Mouse (Mus musculus): ENCODE data around the gene Nisch. TPM values are rescaled to one million over a fixed set of nuclear protein-coding genes. Genes with fewer than 3 reads are reported as not detected.
A peak's percentile ranks its signal among the peaks of the same experiment; 100 is the strongest.

Nisch gene
- polyA plus RNA-seq, 1 experiment from 2014 or later, result 87.7 TPM

- WGBS, result 65% methylated on average over 7 of the region's 7 CpGs
- peak overlapping the region; percentile 82 for H3K27ac ChIP-seq (replicated peaks)
Measured at GRCm38 (mm10) chr14:31132491-31132975, 84.2 kb downstream of the Nisch start.

GRCm38 (mm10) chr14:31132031-31132430 is 84.7 kb downstream of the Nisch start:
- WGBS, result 6% methylated on average over 6 of the region's 6 CpGs
- H3K9ac ChIP-seq (ENCODE audit: low read length), result peak overlapping the region; percentile 74
- DNase-seq (ENCODE audit: low spot score) (peak; percentile 25), ATAC-seq (ENCODE audit: low FRiP score, low TSS enrichment) (no peak)
- peak overlapping the region; percentile 87 for H3K4me2 ChIP-seq (replicated peaks; ENCODE audit: low read depth)
- TF ChIP-seq EP300 (optimal IDR thresholded peaks at IDR 0.05), result no peak
- no peak for TF ChIP-seq CTCF (IDR thresholded peaks at IDR 0.05; ENCODE audit: low read depth)
- no peaks in the 10 kb centered on the region for H3K27me3 ChIP-seq (ENCODE audit: control insufficient read depth, insufficient read depth, low read length)
- H3K36me3 ChIP-seq (ENCODE audit: control insufficient read depth, insufficient read depth, low read length), result peaks cover 6% of the 10 kb centered on the region
- no peak overlapping the region for H3K27ac ChIP-seq (replicated peaks)
- peak overlapping the region; percentile 65 for H3K4me3 ChIP-seq (ENCODE audit: low read depth, low read length)
- H3K4me1 ChIP-seq (replicated peaks; ENCODE audit: control insufficient read depth, insufficient read depth), result peaks cover 10% of the 10 kb centered on the region
- no peaks in the 10 kb centered on the region for H3K9me3 ChIP-seq (ENCODE audit: control insufficient read depth, low read length)

More at GRCm38 (mm10) chr14:31132491-31132975, 84.2 kb downstream of the Nisch start:
- Histone ChIP-seq H3K4me1 (replicated peaks; ENCODE audit: control insufficient read depth, insufficient read depth) (peaks cover 10% of the 10 kb centered on the region), H3K9me3 (ENCODE audit: control insufficient read depth, low read length) (no peaks in the 10 kb centered on the region), H3K27me3 (ENCODE audit: control insufficient read depth, insufficient read depth, low read length) (no peaks in the 10 kb centered on the region), H3K36me3 (ENCODE audit: control insufficient read depth, insufficient read depth, low read length) (peaks cover 6% of the 10 kb centered on the region), H3K4me3 (ENCODE audit: low read depth, low read length) (no peak overlapping the region), H3K9ac (ENCODE audit: low read length) (peak overlapping the region; percentile 74; the same call in 1 of the 2 replicates), H3K4me2 (replicated peaks; ENCODE audit: low read depth) (peak overlapping the region; percentile 87)
- TF ChIP-seq CTCF (IDR thresholded peaks at IDR 0.05; ENCODE audit: low read depth), result no peak
- TF ChIP-seq EP300 (optimal IDR thresholded peaks at IDR 0.05), result no peak
- no peak for ATAC-seq (ENCODE audit: low FRiP score, low TSS enrichment)
- DNase-seq (ENCODE audit: low spot score), result peak; percentile 13

- under 1% methylated on average over 39 of the region's 43 CpGs for WGBS
- no peaks in the 10 kb centered on the region for H3K27me3 ChIP-seq (ENCODE audit: control insufficient read depth, insufficient read depth, low read length)
- peaks cover 6% of the 10 kb centered on the region for H3K36me3 ChIP-seq (ENCODE audit: control insufficient read depth, insufficient read depth, low read length)
- peaks cover 10% of the 10 kb centered on the region for H3K4me1 ChIP-seq (replicated peaks; ENCODE audit: control insufficient read depth, insufficient read depth)
- H3K9me3 ChIP-seq (ENCODE audit: control insufficient read depth, low read length), result no peaks in the 10 kb centered on the region
- H3K9ac ChIP-seq (ENCODE audit: low read length), result peak overlapping the region; percentile 74
- DNase-seq (ENCODE audit: low spot score), result peak; percentile 41
- no peak for TF ChIP-seq EP300 (optimal IDR thresholded peaks at IDR 0.05)
- TF ChIP-seq CTCF (IDR thresholded peaks at IDR 0.05; ENCODE audit: low read depth), result no peak
- peak overlapping the region; percentile 65 for H3K4me3 ChIP-seq (ENCODE audit: low read depth, low read length)
- no peak for ATAC-seq (ENCODE audit: low FRiP score, low TSS enrichment)
- H3K27ac ChIP-seq (replicated peaks), result peak overlapping the region; percentile 71
- peak overlapping the region; percentile 87 for H3K4me2 ChIP-seq (replicated peaks; ENCODE audit: low read depth)
Measured at GRCm38 (mm10) chr14:31131272-31131821, 85.4 kb downstream of the Nisch start.

- peak within 1 kb of the TSS; percentile 65 for H3K4me3 ChIP-seq (ENCODE audit: low read depth, low read length)
- peak within 1 kb of the TSS; percentile 71 for H3K27ac ChIP-seq (replicated peaks)
- peaks cover 10% of the 10 kb centered on the region for H3K4me1 ChIP-seq (replicated peaks; ENCODE audit: control insufficient read depth, insufficient read depth)
- H3K27me3 ChIP-seq (ENCODE audit: control insufficient read depth, insufficient read depth, low read length), result no peaks in the 10 kb centered on the region
- peak; percentile 87 for DNase-seq (ENCODE audit: low spot score)
- H3K9ac ChIP-seq (ENCODE audit: low read length), result peak within 1 kb of the TSS; percentile 74
- WGBS, result 5% methylated on average over 56 of the region's 63 CpGs
- no peaks in the 10 kb centered on the region for H3K9me3 ChIP-seq (ENCODE audit: control insufficient read depth, low read length)
- H3K36me3 ChIP-seq (ENCODE audit: control insufficient read depth, insufficient read depth, low read length), result no peaks in the 10 kb centered on the region; the same call in 1 of the 2 replicates
- no peak for TF ChIP-seq EP300 (optimal IDR thresholded peaks at IDR 0.05)
- TF ChIP-seq CTCF (IDR thresholded peaks at IDR 0.05; ENCODE audit: low read depth), result peak; percentile 52
- peak within 1 kb of the TSS; percentile 87 for H3K4me2 ChIP-seq (replicated peaks; ENCODE audit: low read depth)
- peak; percentile 59 for ATAC-seq (ENCODE audit: low FRiP score, low TSS enrichment)
Measured at GRCm38 (mm10) chr14:31130236-31131220, 86.2 kb downstream of the Nisch start, which contains the start of gene Nt5dc2. Gene Nt5dc2 (plus strand): TSS chr14:31131053.

- peak overlapping the region; percentile 71 for H3K27ac ChIP-seq (replicated peaks)
- TF ChIP-seq EP300 (optimal IDR thresholded peaks at IDR 0.05) (no peak), CTCF (IDR thresholded peaks at IDR 0.05; ENCODE audit: low read depth) (no peak)
- H3K4me2 ChIP-seq (replicated peaks; ENCODE audit: low read depth), result peak overlapping the region; percentile 63
- WGBS, result 62% methylated on average over 15 of the region's 15 CpGs
- no peaks in the 10 kb centered on the region for H3K9me3 ChIP-seq (ENCODE audit: control insufficient read depth, low read length)
- H3K4me3 ChIP-seq (ENCODE audit: low read depth, low read length), result peak overlapping the region; percentile 70; the same call in 1 of the 2 replicates
- peak; percentile 12 for DNase-seq (ENCODE audit: low spot score)
- H3K4me1 ChIP-seq (replicated peaks; ENCODE audit: control insufficient read depth, insufficient read depth), result peaks cover 10% of the 10 kb centered on the region
- no peaks in the 10 kb centered on the region for H3K27me3 ChIP-seq (ENCODE audit: control insufficient read depth, insufficient read depth, low read length)
- no peak overlapping the region for H3K9ac ChIP-seq (ENCODE audit: low read length)
- H3K36me3 ChIP-seq (ENCODE audit: control insufficient read depth, insufficient read depth, low read length), result no peaks in the 10 kb centered on the region
- ATAC-seq (ENCODE audit: low FRiP score, low TSS enrichment), result no peak
Measured at GRCm38 (mm10) chr14:31129326-31130235, 87.2 kb downstream of the Nisch start.
